Mouse (Mus musculus): ENCODE results near the gene Igsf9. TPM values are rescaled to one million over a fixed set of nuclear protein-coding genes. Genes with fewer than 3 reads are reported as not detected.

Gene Igsf9
- total and polyA plus RNA-seq, 3 experiments: 2.7 to 6.5 (median 6.0) TPM

GRCm38 (mm10) chr1:172487859-172488258, 6.3 kb downstream of the Igsf9 start:
- dilution Hi-C loops (cut with MboI; ENCODE audit: extremely low pct_ligation_motif_present, extremely low pct_unique_long_range_greater_than_20kb, low sequenced_read_pairs): no loop called here
- in situ Hi-C loops (cut with MboI; ENCODE audit: low pct_ligation_motif_present, low pct_unique_long_range_greater_than_20kb, low sequenced_read_pairs): no loop called here
- H3K9ac ChIP-seq (ENCODE audit: insufficient read depth, low read depth): no peak overlapping the region
- no peak overlapping the region for H3K27ac ChIP-seq (ENCODE audit: insufficient read depth, low read depth)
- no peak overlapping the region for H3K4me2 ChIP-seq (ENCODE audit: insufficient read depth, low read depth, poor library complexity, severe bottlenecking)
- H3K4me3 ChIP-seq (replicated peaks in 1 of 3; ENCODE audit: low read depth in 2 of 3, low read length in 2 of 3, poor library complexity in 1 of 3): no peak overlapping the region
- no peaks in the 10 kb centered on the region for H3K79me2 ChIP-seq (replicated peaks; ENCODE audit: control insufficient read depth, extremely low read depth, insufficient read depth, poor library complexity, severe bottlenecking)
- H3K9me3 ChIP-seq (replicated peaks; ENCODE audit: low read length): no peaks in the 10 kb centered on the region
- no peak for DNase-seq (ENCODE audit: extremely low read depth)
- peaks cover 6 to 53% of the 10 kb centered on the region in 2 experiments for H3K36me3 ChIP-seq (replicated peaks in 1 of 2; ENCODE audit: control insufficient read depth in 1 of 2, insufficient read depth in 1 of 2, low read length in 1 of 2)
- TF ChIP-seq UBTF (IDR thresholded peaks at IDR 0.05; ENCODE audit: low read depth, low read length): no peak
- TF ChIP-seq ZNF384 (IDR thresholded peaks at IDR 0.05; ENCODE audit: low read depth, low read length): no peak
- no peak for TF ChIP-seq EP300 (IDR thresholded peaks at IDR 0.05; ENCODE audit: low read length)
- no peak for TF ChIP-seq JUN (IDR thresholded peaks at IDR 0.05; ENCODE audit: insufficient read depth, low read depth, low read length)
- no peak for TF ChIP-seq CTCF (conservative IDR thresholded peaks at IDR 0.05 in 1 of 2, IDR thresholded peaks at IDR 0.05 in 1 of 2; ENCODE audit: low read depth in 2 of 2, low read length in 2 of 2)
- TF ChIP-seq ZC3H11A (IDR thresholded peaks at IDR 0.05; ENCODE audit: low read depth, low read length): no peak
- TF ChIP-seq KAT2A (IDR thresholded peaks at IDR 0.05; ENCODE audit: insufficient replicate concordance, low read length): no peak
- H3K27me3 ChIP-seq (replicated peaks): no peaks in the 10 kb centered on the region
- H3K4me1 ChIP-seq (ENCODE audit: control insufficient read depth in 1 of 2, insufficient read depth in 2 of 2): peaks cover under 1 to 29% of the 10 kb centered on the region in 2 experiments; a peak in 2 of 4 replicates

GRCm38 (mm10) chr1:172488831-172489230, 7.2 kb downstream of the Igsf9 start:
- no peak for DNase-seq (ENCODE audit: extremely low read depth)
- in situ Hi-C loops (cut with MboI; ENCODE audit: low pct_ligation_motif_present, low pct_unique_long_range_greater_than_20kb, low sequenced_read_pairs): no loop called here
- Histone ChIP-seq H3K4me3 (replicated peaks in 1 of 3; ENCODE audit: low read depth in 2 of 3, low read length in 2 of 3, poor library complexity in 1 of 3) (no peak overlapping the region), H3K36me3 (replicated peaks in 1 of 2; ENCODE audit: control insufficient read depth in 1 of 2, insufficient read depth in 1 of 2, low read length in 1 of 2) (peaks cover 6 to 61% of the 10 kb centered on the region in 2 experiments), H3K9me3 (replicated peaks; ENCODE audit: low read length) (no peaks in the 10 kb centered on the region), H3K4me2 (ENCODE audit: insufficient read depth, low read depth, poor library complexity, severe bottlenecking) (no peak overlapping the region), H3K27me3 (replicated peaks) (no peaks in the 10 kb centered on the region), H3K79me2 (replicated peaks; ENCODE audit: control insufficient read depth, extremely low read depth, insufficient read depth, poor library complexity, severe bottlenecking) (no peaks in the 10 kb centered on the region), H3K4me1 (ENCODE audit: control insufficient read depth in 1 of 2, insufficient read depth in 2 of 2) (peaks cover 0 to 31% of the 10 kb centered on the region in 2 experiments; a peak in 2 of 4 replicates), H3K9ac (ENCODE audit: insufficient read depth, low read depth) (no peak overlapping the region), H3K27ac (ENCODE audit: insufficient read depth, low read depth) (no peak overlapping the region)
- TF ChIP-seq ETS1 (conservative IDR thresholded peaks at IDR 0.05; ENCODE audit: low read depth, low read length) (no peak), NRF1 (IDR thresholded peaks at IDR 0.05; ENCODE audit: low read depth, low read length) (no peak), GABPA (IDR thresholded peaks at IDR 0.05; ENCODE audit: insufficient replicate concordance, low read depth, low read length) (no peak), HCFC1 (IDR thresholded peaks at IDR 0.05; ENCODE audit: low read depth, low read length) (no peak)
- dilution Hi-C loops (cut with MboI; ENCODE audit: extremely low pct_ligation_motif_present, extremely low pct_unique_long_range_greater_than_20kb, low sequenced_read_pairs): no loop called here

GRCm38 (mm10) chr1:172489585-172490250, 8.1 kb downstream of the Igsf9 start:
- no peaks in the 10 kb centered on the region for H3K79me2 ChIP-seq (replicated peaks; ENCODE audit: control insufficient read depth, extremely low read depth, insufficient read depth, poor library complexity, severe bottlenecking)
- H3K4me3 ChIP-seq (replicated peaks in 1 of 3; ENCODE audit: low read depth in 2 of 3, low read length in 2 of 3, poor library complexity in 1 of 3): no peak overlapping the region
- no peak overlapping the region for H3K9ac ChIP-seq (ENCODE audit: insufficient read depth, low read depth)
- in situ Hi-C loops (cut with MboI; ENCODE audit: low pct_ligation_motif_present, low pct_unique_long_range_greater_than_20kb, low sequenced_read_pairs) (no loop called here), dilution Hi-C loops (cut with MboI; ENCODE audit: extremely low pct_ligation_motif_present, extremely low pct_unique_long_range_greater_than_20kb, low sequenced_read_pairs) (no loop called here)
- no peaks in the 10 kb centered on the region for H3K27me3 ChIP-seq (replicated peaks)
- H3K27ac ChIP-seq (ENCODE audit: insufficient read depth, low read depth): no peak overlapping the region
- H3K4me1 ChIP-seq (ENCODE audit: control insufficient read depth in 1 of 2, insufficient read depth in 2 of 2): peaks cover 0 to 31% of the 10 kb centered on the region in 2 experiments; a peak in 2 of 4 replicates
- no peak overlapping the region; the same call in 1 of the 2 replicates for H3K4me2 ChIP-seq (ENCODE audit: insufficient read depth, low read depth, poor library complexity, severe bottlenecking)
- no peaks in the 10 kb centered on the region for H3K9me3 ChIP-seq (replicated peaks; ENCODE audit: low read length)
- H3K36me3 ChIP-seq (replicated peaks in 1 of 2; ENCODE audit: control insufficient read depth in 1 of 2, insufficient read depth in 1 of 2, low read length in 1 of 2): peaks cover 6 to 60% of the 10 kb centered on the region in 2 experiments
- no peak for DNase-seq (ENCODE audit: extremely low read depth)
- TF ChIP-seq ZKSCAN1 (IDR thresholded peaks at IDR 0.05; ENCODE audit: borderline replicate concordance, low read depth, low read length) (no peak), ELF1 (IDR thresholded peaks at IDR 0.05; ENCODE audit: low read depth, low read length) (no peak), IRF4 (IDR thresholded peaks at IDR 0.05; ENCODE audit: low read depth, low read length) (no peak), KAT2A (IDR thresholded peaks at IDR 0.05; ENCODE audit: insufficient replicate concordance, low read length) (no peak), POLR2AphosphoS2 (IDR thresholded peaks at IDR 0.05; ENCODE audit: low read depth, low read length) (no peak), MXI1 (IDR thresholded peaks at IDR 0.05; ENCODE audit: low read depth, low read length) (no peak), TBP (conservative IDR thresholded peaks at IDR 0.05; ENCODE audit: low read depth, low read length) (no peak), TCF12 (IDR thresholded peaks at IDR 0.05; ENCODE audit: low read depth, low read length) (no peak), ZNF384 (IDR thresholded peaks at IDR 0.05; ENCODE audit: low read depth, low read length) (no peak), PAX5 (IDR thresholded peaks at IDR 0.05; ENCODE audit: low read length) (no peak), ZMIZ1 (IDR thresholded peaks at IDR 0.05; ENCODE audit: low read depth, low read length) (no peak), SIN3A (IDR thresholded peaks at IDR 0.05; ENCODE audit: low read length) (no peak), NRF1 (IDR thresholded peaks at IDR 0.05; ENCODE audit: low read depth, low read length) (no peak), RCOR1 (conservative IDR thresholded peaks at IDR 0.05; ENCODE audit: low read depth, low read length) (no peak), MAX (IDR thresholded peaks at IDR 0.05; ENCODE audit: low read length) (no peak), CTCF (conservative IDR thresholded peaks at IDR 0.05 in 1 of 2, IDR thresholded peaks at IDR 0.05 in 1 of 2; ENCODE audit: low read depth in 2 of 2, low read length in 2 of 2) (no peak), MAFK (IDR thresholded peaks at IDR 0.05; ENCODE audit: insufficient replicate concordance, low read length) (no peak)

Data from CH12.LX (cell line).